Mouse (Mus musculus): ENCODE results near the gene Vps25.

DNA sequence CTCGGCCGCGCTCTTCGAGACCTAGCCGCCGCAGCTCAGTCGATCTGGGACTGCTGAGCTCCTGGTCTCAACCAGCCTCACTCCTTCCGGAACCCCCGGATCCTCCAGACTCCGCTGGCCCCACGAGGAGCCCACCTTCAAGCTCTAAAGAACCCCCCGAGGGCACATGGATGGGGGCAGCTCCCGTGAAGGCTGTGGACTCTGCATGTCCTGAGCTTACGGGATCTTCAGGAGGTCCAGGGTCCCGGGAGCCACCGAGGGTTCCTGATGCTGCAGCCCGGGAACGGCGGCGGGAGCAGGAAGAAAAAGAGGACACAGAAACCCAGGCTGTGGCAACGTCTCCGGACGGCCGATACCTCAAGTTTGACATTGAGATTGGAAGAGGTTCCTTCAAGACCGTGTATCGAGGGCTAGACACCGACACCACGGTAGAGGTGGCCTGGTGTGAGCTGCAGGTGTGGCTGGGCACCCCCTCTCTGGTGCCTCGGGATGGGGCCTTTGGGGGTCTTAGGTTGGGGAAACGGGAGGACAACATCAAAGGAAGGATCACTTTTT, 7.4 kb downstream of the Vps25 start:
- no peak for TF ChIP-seq POLR2A (IDR thresholded peaks at IDR 0.05; ENCODE audit: extremely low read depth, insufficient read depth, low read length)
- TF ChIP-seq CTCF (IDR thresholded peaks at IDR 0.05; ENCODE audit: low read depth, low read length): no peak
